Mouse (Mus musculus) kidney, embryonic 16.5 days (tissue): ENCODE results near the gene Gm45837. TPM values are rescaled to one million over a fixed set of nuclear protein-coding genes. Genes with fewer than 3 reads are reported as not detected.
A peak's percentile ranks its signal among the peaks of the same experiment; 100 is the strongest.

Experiments
- ATAC-seq: fragments of 200-750 bp; cut with Nextera tagmentation; 2 replicates; pipeline ENCODE4 v1.8.0; 2017; ENCODE audit warnings: moderate TSS enrichment; ENCODE audit not compliant: low FRiP score, low TSS enrichment
- H3K27ac ChIP-seq: fragments of 300-500 bp; sonication (generic); 2 replicates; pipeline ENCODE4 v1.5.1; 2014; ENCODE audit warnings: low read length
- H3K27me3 ChIP-seq: fragments of 300-500 bp; sonication (generic); 2 replicates; pipeline ENCODE4 v1.6.1; 2014; ENCODE audit warnings: low read length, control low read depth, mixed read lengths; ENCODE audit not compliant: insufficient read depth
- H3K36me3 ChIP-seq: fragments of 300-500 bp; sonication (generic); 2 replicates; pipeline ENCODE4 v1.6.1; 2014; ENCODE audit warnings: low read length, control low read depth, mixed read lengths; ENCODE audit not compliant: insufficient read depth
- H3K4me1 ChIP-seq: fragments of 300-500 bp; sonication (generic); 2 replicates; pipeline ENCODE4 v1.6.1; 2014; ENCODE audit warnings: low read length, control low read depth, mixed read lengths; ENCODE audit not compliant: insufficient read depth
- H3K4me2 ChIP-seq: fragments of 300-500 bp; sonication (generic); replicated peaks from 2 replicates; pipeline ENCODE4 v1.6.1; 2014; ENCODE audit warnings: low read depth, low read length
- H3K4me3 ChIP-seq: fragments of 300-500 bp; sonication (generic); 2 replicates; pipeline ENCODE4 v1.5.1; 2014; ENCODE audit warnings: mild to moderate bottlenecking, low read length
- H3K9ac ChIP-seq: fragments of 300-500 bp; sonication (generic); replicated peaks from 2 replicates; pipeline ENCODE4 v1.6.1; 2014; ENCODE audit warnings: low read length
- H3K9me3 ChIP-seq: fragments of 300-500 bp; sonication (generic); 2 replicates; pipeline ENCODE4 v1.6.1; 2016; ENCODE audit warnings: low read length, control low read depth
- WGBS: fragments of 180-500 bp; shearing (Covaris S2); extraction: QIAGEN DNeasy Blood & Tissue Kit; methylation state at CpG from one replicate; pipeline ENCODE4 v1.1.7; 2014; 5-methylcytosine and 5-hydroxymethylcytosine counted together
- polyA plus RNA-seq: library from polyadenylated mRNA; unstranded; fragments of >200 nt; fragmentation: Nextera tagmentation; extraction: Ambion mirVana; gene quantifications from 2 replicates; pipeline ENCODE4 v1.2.1, GENCODE M21; 2015

Gm45837 gene
- polyA plus RNA-seq, 1 experiment from 2014 or later, result not detected

- Histone ChIP-seq H3K4me2 (no peak overlapping the region), H3K4me3 (no peak overlapping the region), H3K4me1 (peaks cover 44% of the 10 kb centered on the region), H3K9ac (no peak overlapping the region), H3K36me3 (no peaks in the 10 kb centered on the region), H3K27ac (peak overlapping the region; percentile 82), H3K9me3 (no peaks in the 10 kb centered on the region), H3K27me3 (no peaks in the 10 kb centered on the region)
- 16% methylated on average over 14 of the region's 14 CpGs for WGBS
- ATAC-seq, result peak; percentile 58
Measured at GRCm38 (mm10) chr7:101465392-101465791, 54.7 kb downstream of the Gm45837 start.

GRCm38 (mm10) chr7:101465850-101466580, 55.3 kb downstream of the Gm45837 start:
- Histone ChIP-seq H3K36me3 (no peaks in the 10 kb centered on the region), H3K9me3 (no peaks in the 10 kb centered on the region), H3K4me3 (no peak overlapping the region), H3K27me3 (no peaks in the 10 kb centered on the region), H3K4me1 (peaks cover 44% of the 10 kb centered on the region), H3K4me2 (no peak overlapping the region), H3K9ac (no peak overlapping the region), H3K27ac (peak overlapping the region; percentile 82)
- 77% methylated on average over 8 of the region's 8 CpGs for WGBS
- no peak for ATAC-seq

GRCm38 (mm10) chr7:101466581-101467081, 55.9 kb downstream of the Gm45837 start:
- Histone ChIP-seq H3K9ac (no peak overlapping the region), H3K9me3 (no peaks in the 10 kb centered on the region), H3K4me3 (no peak overlapping the region), H3K36me3 (no peaks in the 10 kb centered on the region), H3K27ac (peak overlapping the region; percentile 28), H3K4me2 (no peak overlapping the region), H3K27me3 (no peaks in the 10 kb centered on the region), H3K4me1 (peaks cover 44% of the 10 kb centered on the region)
- ATAC-seq, result peak; percentile 36; the same call in 1 of the 2 replicates
- WGBS, result 83% methylated on average over 6 of the region's 6 CpGs

DNA sequence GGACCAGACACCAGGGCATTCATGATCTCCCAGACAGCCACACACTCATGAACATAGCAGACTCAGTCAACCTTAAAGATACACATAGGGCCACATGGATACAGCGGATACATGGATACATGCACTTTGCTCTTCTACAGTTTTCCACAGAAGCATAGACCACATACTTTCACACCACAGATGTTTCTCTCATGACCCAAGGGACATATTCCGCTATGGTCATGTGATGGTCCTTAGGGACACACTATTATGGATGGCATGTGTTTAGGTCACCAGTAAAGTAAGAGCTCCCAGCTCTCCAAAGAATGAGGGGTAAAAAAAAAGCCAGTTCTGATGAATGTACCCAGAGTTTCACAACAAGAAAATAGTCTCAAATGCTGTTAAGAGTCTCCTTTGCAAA, 60.7 kb downstream of the Gm45837 start:
- Histone ChIP-seq H3K9me3 (no peaks in the 10 kb centered on the region), H3K4me3 (no peak overlapping the region), H3K4me1 (peaks cover 14% of the 10 kb centered on the region), H3K27me3 (no peaks in the 10 kb centered on the region), H3K36me3 (no peaks in the 10 kb centered on the region), H3K9ac (no peak overlapping the region), H3K27ac (no peak overlapping the region), H3K4me2 (no peak overlapping the region)
- WGBS, result 90% methylated on average over 2 of the region's 2 CpGs
- ATAC-seq, result no peak

GRCm38 (mm10) chr7:101471968-101472480, 61.3 kb downstream of the Gm45837 start:
- no peaks in the 10 kb centered on the region for H3K27me3 ChIP-seq
- H3K4me1 ChIP-seq, result peaks cover 8% of the 10 kb centered on the region
- no peaks in the 10 kb centered on the region for H3K36me3 ChIP-seq
- no peak overlapping the region for H3K27ac ChIP-seq
- ATAC-seq, result no peak
- H3K4me2 ChIP-seq, result no peak overlapping the region
- no peak overlapping the region for H3K9ac ChIP-seq
- H3K9me3 ChIP-seq, result no peaks in the 10 kb centered on the region
- WGBS, result 80% methylated on average over 3 of the region's 3 CpGs
- H3K4me3 ChIP-seq, result no peak overlapping the region

DNA sequence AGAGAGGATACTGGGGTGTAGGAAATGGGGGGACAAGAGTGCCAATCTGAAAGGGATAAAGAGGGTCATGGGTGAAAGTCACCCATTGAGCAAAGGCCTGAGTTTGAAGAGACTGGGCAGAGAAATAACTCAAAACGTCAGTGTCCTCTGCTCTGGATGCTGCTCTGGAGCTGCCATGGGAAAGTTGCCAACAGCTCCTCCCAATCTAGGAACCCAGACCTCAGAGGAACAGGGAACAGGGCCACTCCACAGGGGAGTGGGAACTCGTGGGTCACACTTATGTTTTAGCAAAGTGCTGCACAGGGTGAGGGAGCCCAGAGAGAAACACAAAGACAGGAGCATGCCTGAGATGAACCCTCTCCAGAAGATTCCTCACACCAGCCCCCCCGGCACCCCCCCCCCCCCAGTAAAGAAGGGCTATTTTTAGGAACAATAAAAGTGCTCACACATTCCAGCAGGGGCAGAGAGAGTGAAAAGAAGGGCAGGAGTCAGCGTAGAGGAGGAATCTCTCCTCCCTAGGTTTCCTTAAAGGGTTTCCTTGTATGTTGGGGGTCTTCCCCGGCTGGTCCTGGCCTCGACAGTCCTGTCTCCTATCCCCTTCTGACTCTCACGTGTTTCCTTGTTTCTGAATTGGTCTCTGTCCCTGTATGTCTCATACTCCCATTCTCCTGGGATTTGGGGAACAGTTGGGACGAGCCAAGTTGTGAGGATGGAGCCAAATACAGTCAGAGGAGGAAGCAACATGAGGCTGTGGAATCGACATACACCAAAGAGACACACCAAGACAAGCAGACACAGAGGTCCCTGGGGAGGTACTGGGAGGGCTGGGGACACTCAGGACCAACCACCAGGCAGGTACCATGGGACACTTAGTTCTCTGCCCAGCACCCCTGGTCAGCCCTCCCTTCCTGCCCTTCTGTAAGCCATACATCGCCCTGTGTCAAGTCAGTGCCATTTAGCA, 62.2 kb downstream of the Gm45837 start:
- 0 out of 2 replicates have a peak, but pooled peaks have one; percentile 39 for ATAC-seq
- Histone ChIP-seq H3K4me2 (no peak overlapping the region), H3K9me3 (no peaks in the 10 kb centered on the region), H3K36me3 (no peaks in the 10 kb centered on the region), H3K4me1 (peaks cover 5% of the 10 kb centered on the region; the same call in 1 of the 2 replicates), H3K27ac (no peak overlapping the region), H3K9ac (no peak overlapping the region), H3K4me3 (no peak overlapping the region), H3K27me3 (no peaks in the 10 kb centered on the region)
- WGBS, result 45% methylated on average over 10 of the region's 10 CpGs

DNA sequence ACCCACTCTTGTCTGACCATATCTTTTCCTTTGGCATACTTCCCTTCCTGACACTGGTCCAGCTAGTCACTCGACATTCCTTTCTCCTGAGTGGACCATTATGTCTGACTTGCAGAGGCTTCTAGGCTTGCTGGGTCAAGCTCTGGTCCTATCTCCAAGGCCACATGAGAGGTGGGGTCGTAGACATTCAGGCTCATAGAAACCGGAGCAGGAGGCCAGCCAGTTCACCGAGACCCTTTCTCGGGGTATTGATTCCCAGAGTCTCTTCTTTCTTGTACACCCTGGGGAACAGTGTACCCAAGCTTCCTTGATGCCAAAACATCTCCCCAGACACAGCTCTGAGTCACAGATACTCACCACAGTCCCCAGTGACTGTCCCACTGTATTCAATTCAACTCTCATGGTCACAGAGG, 63.7 kb downstream of the Gm45837 start:
- no peaks in the 10 kb centered on the region for H3K36me3 ChIP-seq
- no peak overlapping the region for H3K4me3 ChIP-seq
- H3K9me3 ChIP-seq, result no peaks in the 10 kb centered on the region
- no peak for ATAC-seq
- H3K4me1 ChIP-seq, result peaks cover 5% of the 10 kb centered on the region; the same call in 1 of the 2 replicates
- no peaks in the 10 kb centered on the region for H3K27me3 ChIP-seq
- no peak overlapping the region for H3K9ac ChIP-seq
- 85% methylated on average over 5 of the region's 5 CpGs for WGBS
- H3K27ac ChIP-seq, result no peak overlapping the region
- H3K4me2 ChIP-seq, result no peak overlapping the region

- peaks cover 11% of the 10 kb centered on the region for H3K4me1 ChIP-seq
- H3K9ac ChIP-seq, result no peak overlapping the region
- no peak overlapping the region for H3K4me2 ChIP-seq
- 61% methylated on average over 3 of the region's 3 CpGs for WGBS
- H3K9me3 ChIP-seq, result no peaks in the 10 kb centered on the region
- ATAC-seq, result no peak
- no peaks in the 10 kb centered on the region for H3K36me3 ChIP-seq
- H3K27ac ChIP-seq, result no peak overlapping the region
- no peaks in the 10 kb centered on the region for H3K27me3 ChIP-seq
- H3K4me3 ChIP-seq, result no peak overlapping the region
Measured at GRCm38 (mm10) chr7:101476028-101476427, 65.3 kb downstream of the Gm45837 start.

- H3K4me2 ChIP-seq, result no peak overlapping the region
- H3K36me3 ChIP-seq, result no peaks in the 10 kb centered on the region
- no peak overlapping the region for H3K27ac ChIP-seq
- H3K27me3 ChIP-seq, result no peaks in the 10 kb centered on the region
- H3K4me3 ChIP-seq, result no peak overlapping the region
- ATAC-seq, result no peak
- no peak overlapping the region for H3K9ac ChIP-seq
- no peaks in the 10 kb centered on the region for H3K9me3 ChIP-seq
- H3K4me1 ChIP-seq, result peaks cover 15% of the 10 kb centered on the region
- WGBS, result 47% methylated on average over 4 of the region's 4 CpGs
Measured at GRCm38 (mm10) chr7:101476493-101476892, 65.8 kb downstream of the Gm45837 start.
